Mouse (Mus musculus): ENCODE measurements around the gene Tom1. TPM values are rescaled to one million over a fixed set of nuclear protein-coding genes. Genes with fewer than 3 reads are reported as not detected.

Gene Tom1
- total RNA-seq, 4 experiments from 2014 or later = 49.3 to 54.6 (median 50.3) TPM

- DNase-seq (ENCODE audit: low spot score in 2 of 2) = peak; percentile 47 to 54
Measured at GRCm38 (mm10) chr8:75088989-75089881, 55.7 kb downstream of the Tom1 start.

- DNase-seq (ENCODE audit: low spot score in 2 of 2) = no peak
Measured at GRCm38 (mm10) chr8:75090781-75091365, 57.4 kb downstream of the Tom1 start.

GRCm38 (mm10) chr8:75093399-75094156 lies 60.1 kb downstream of the Tom1 start, which contains the start of gene Hmox1:
Hmox1 (plus strand) TSS chr8:75093621.
- peak; percentile 89 to 93 for DNase-seq (ENCODE audit: low spot score in 2 of 2)

- DNase-seq (ENCODE audit: low spot score in 2 of 2) = no peak
Measured at GRCm38 (mm10) chr8:75102956-75103355, 69.5 kb downstream of the Tom1 start.

GRCm38 (mm10) chr8:75103376-75103878 lies 69.9 kb downstream of the Tom1 start:
- DNase-seq (ENCODE audit: low spot score in 2 of 2) = no peak

- DNase-seq (ENCODE audit: low spot score in 2 of 2) = peak; percentile 48 to 65
Measured at GRCm38 (mm10) chr8:75108527-75109235, 75.2 kb downstream of the Tom1 start.

- DNase-seq (ENCODE audit: low spot score in 2 of 2) = peak; percentile 98
Measured at GRCm38 (mm10) chr8:75109236-75109967, 75.9 kb downstream of the Tom1 start, which contains the start of gene Mcm5. Mcm5 (plus strand) TSS chr8:75109569.

- no peak for DNase-seq (ENCODE audit: low spot score in 2 of 2)
Measured at GRCm38 (mm10) chr8:75110093-75110492, 76.6 kb downstream of the Tom1 start.

GRCm38 (mm10) chr8:75118505-75118904 lies 85.0 kb downstream of the Tom1 start:
- no peak for DNase-seq (ENCODE audit: low spot score in 2 of 2)

- no peak for DNase-seq (ENCODE audit: low spot score in 2 of 2)
Measured at GRCm38 (mm10) chr8:75119287-75119686, 85.8 kb downstream of the Tom1 start.

Other genes starting within 250 kb of the Tom1 start
- not detected for gene Isx, start 160.5 kb upstream of the Tom1 start, total RNA-seq (2022)
- gene Hmgxb4, start 40.3 kb upstream of the Tom1 start, total RNA-seq (2022) = 10 to 100 TPM in 1 of 4 experiments, 1 to 10 TPM in 3; 6.5 to 12.7 (median 8.3) TPM
- gene Hmox1, start 59.9 kb downstream of the Tom1 start, total RNA-seq (2022) = 1 to 10 TPM; 3.3 to 9.5 (median 4.2) TPM
- 1 to 10 TPM in 2 of 4 experiments, under 1 TPM in 2; 0.58 to 1.0 (median 0.86) TPM for gene Mcm5, start 75.9 kb downstream of the Tom1 start, total RNA-seq (2022)
- 100 to 1,000 TPM; 109 to 132 (median 120) TPM for gene Rasd2, start 180.2 kb downstream of the Tom1 start, total RNA-seq (2022)

Data from gastrocnemius, adult 8-10 months (tissue).